Mouse (Mus musculus): Measurements from ENCODE around the gene Ccr4.

GRCm38 (mm10) chr9:114548496-114548895 is 43.8 kb upstream of the Ccr4 start:
- TF ChIP-seq CTCF (conservative IDR thresholded peaks at IDR 0.05; ENCODE audit: insufficient read depth, insufficient read length, low read depth, low read length) (no peak), POLR2A (IDR thresholded peaks at IDR 0.05; ENCODE audit: low read depth, low read length) (no peak)
